Mouse (Mus musculus) testis, adult 2 months (tissue): ENCODE data around the gene Prph.
"Not testable (repeated sequence)": the region's sequence is repeated elsewhere in the genome, so short reads cannot be mapped to it uniquely, and the experiment has no call there.

Experiments
- CTCF ChIP-seq: fragments of 200-500 bp; IDR thresholded peaks from 2 replicates; pipeline ENCODE4 v1.5.1; 2012; ENCODE audit warnings: low read depth, mild to moderate bottlenecking, inconsistent platforms, low read length, moderate library complexity; ENCODE audit not compliant: control insufficient read depth, insufficient read depth, insufficient replicate concordance
- POLR2A ChIP-seq: fragments of 200-500 bp; IDR thresholded peaks from 2 replicates; pipeline ENCODE4 v1.6.1; 2012; ENCODE audit warnings: low read depth, mild to moderate bottlenecking, inconsistent platforms, low read length, moderate library complexity; ENCODE audit not compliant: control insufficient read depth

DNA sequence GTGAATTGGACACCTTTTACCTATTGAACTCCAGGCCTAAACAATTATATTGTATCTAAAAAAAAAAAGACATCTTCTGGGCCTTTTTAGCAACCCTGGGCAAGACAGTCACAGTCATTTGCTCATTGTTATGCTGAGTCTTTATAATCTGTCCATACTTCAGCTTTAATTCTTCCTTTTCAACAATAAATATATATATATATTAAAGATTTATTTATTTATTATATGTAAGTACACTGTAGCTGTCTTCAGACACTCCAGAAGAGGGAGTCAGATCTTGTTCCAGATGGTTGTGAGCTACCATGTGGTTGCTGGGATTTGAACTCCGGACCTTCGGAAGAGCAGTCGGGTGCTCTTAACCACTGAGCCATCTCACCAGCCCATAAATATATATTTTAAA is 21.0 kb downstream of the Prph start:
- not testable (repeated sequence) for TF ChIP-seq CTCF, POLR2A
